In genomic region chr13:104610210-104611111, GRCm38 (mm10) we compare ENCODE assay signal across 8 mouse cellular contexts.
A peak's percentile ranks its signal among the peaks of the same experiment; 100 is the strongest.
DNase-seq lines count a peak whose midpoint lies in the region; TF ChIP-seq lines count a peak whose summit lies in the region.

No protein-coding gene starts in this region.

- H3K27me3 ChIP-seq in kidney, adult 2 months (replicated peaks; ENCODE audit: control insufficient read depth, insufficient read depth, low read length) = no peaks in the 10 kb centered on the region

- peak; percentile 6 for TF ChIP-seq POLR2A in kidney, adult 2 months (IDR thresholded peaks at IDR 0.05; ENCODE audit: low read depth, low read length)

- 67% methylated on average over 22 of the region's 22 CpGs for WGBS in kidney, adult 2 months

- no peaks in the 10 kb centered on the region for H3K36me3 ChIP-seq in kidney, adult 2 months (ENCODE audit: control insufficient read depth, insufficient read depth, low read length)

- intact Hi-C loops in gastrocnemius, postnatal 36 days (cut with DNase I) = no loop called here

- no peak for TF ChIP-seq CTCF in kidney, adult 2 months (conservative IDR thresholded peaks at IDR 0.05; ENCODE audit: insufficient read depth, insufficient read length, low read depth, low read length)

- H3K4me1 ChIP-seq in brown adipose tissue, adult 24 weeks (ENCODE audit: control insufficient read depth, insufficient read depth, insufficient read length, low read length) = no peaks in the 10 kb centered on the region
- no peaks in the 10 kb centered on the region for H3K4me1 ChIP-seq in kidney, adult 2 months (ENCODE audit: control insufficient read depth, insufficient read depth, low read length)

- peak overlapping the region; percentile 27 for H3K4me3 ChIP-seq in brown adipose tissue, adult 24 weeks (ENCODE audit: insufficient read depth, low read depth, low read length)
- no peak overlapping the region for H3K4me3 ChIP-seq in kidney, adult 2 months (ENCODE audit: insufficient read depth, low read depth, low read length)

- peak overlapping the region; percentile 66 for H3K27ac ChIP-seq in brown adipose tissue, adult 24 weeks (replicated peaks; ENCODE audit: low read depth, low read length)
- H3K27ac ChIP-seq in kidney, adult 2 months (ENCODE audit: insufficient read depth, low read depth, low read length) = peak overlapping the region; percentile 35

- DNase-seq in adrenal gland, adult 2 months = peak; percentile 42
- no peak for DNase-seq in adrenal gland, adult 8-10 months
- peak; percentile 79 for DNase-seq in kidney, adult 2 months
- peak; percentile 85 for DNase-seq in lung, postnatal 36 days
- no peak for DNase-seq in urinary bladder, postnatal 25 days (ENCODE audit: low spot score)
- no peak for DNase-seq in gastrocnemius, postnatal 36 days
- no peak for DNase-seq in ovary, postnatal 10 days (ENCODE audit: low spot score)

Comparison
In these comparisons a context has a peak if more than half of its experiments do, and no peak if none do; other contexts are left out.
1. DNase-seq: peak in adrenal gland, adult 2 months (single experiment), kidney, adult 2 months (single experiment) and lung, postnatal 36 days (single experiment); none in adrenal gland, adult 8-10 months (single experiment), urinary bladder, postnatal 25 days (single experiment), gastrocnemius, postnatal 36 days (0 of 2) and ovary, postnatal 10 days (single experiment).